Mouse (Mus musculus) lung, postnatal 0 days (tissue): Measurements from ENCODE around the gene Gm6899. TPM values are rescaled to one million over a fixed set of nuclear protein-coding genes. Genes with fewer than 3 reads are reported as not detected.

Source experiments
- ATAC-seq: fragments of 200-750 bp; cut with Nextera tagmentation; 2 replicates; pipeline ENCODE4 v1.8.0; 2017; ENCODE audit warnings: moderate library complexity
- DNase-seq: peaks from one replicate; pipeline ENCODE4 v3.0.0-alpha.2; 2016; ENCODE audit warnings: low spot score
- H3K27ac ChIP-seq: fragments of 300-500 bp; sonication (generic); 2 replicates; pipeline ENCODE4 v1.5.1; 2014; ENCODE audit warnings: antibody characterized with exemption, mild to moderate bottlenecking, low read length, mixed read lengths
- H3K27me3 ChIP-seq: fragments of 300-500 bp; sonication (generic); replicated peaks from 2 replicates; pipeline ENCODE4 v1.6.1; 2014; ENCODE audit warnings: low read length, mixed read lengths; ENCODE audit not compliant: insufficient read depth
- H3K36me3 ChIP-seq: fragments of 300-500 bp; sonication (generic); 2 replicates; pipeline ENCODE4 v1.6.1; 2014; ENCODE audit warnings: low read length, mixed read lengths; ENCODE audit not compliant: insufficient read depth
- H3K4me1 ChIP-seq: fragments of 300-500 bp; sonication (generic); 2 replicates; pipeline ENCODE4 v1.6.1; 2014; ENCODE audit warnings: antibody characterized with exemption, low read depth, low read length, mixed read lengths; ENCODE audit not compliant: insufficient read depth
- H3K4me2 ChIP-seq: fragments of 300-500 bp; sonication (generic); replicated peaks from 2 replicates; pipeline ENCODE4 v1.6.1; 2014; ENCODE audit warnings: low read depth, mild to moderate bottlenecking, low read length, moderate library complexity, mixed read lengths
- H3K4me3 ChIP-seq: fragments of 300-500 bp; sonication (generic); 2 replicates; pipeline ENCODE4 v1.5.1; 2014; ENCODE audit warnings: low read depth, low read length
- H3K9ac ChIP-seq: fragments of 300-500 bp; sonication (generic); replicated peaks from 2 replicates; pipeline ENCODE4 v1.6.1; 2014; ENCODE audit warnings: low read depth, mild to moderate bottlenecking
- H3K9me3 ChIP-seq: fragments of 300-500 bp; sonication (generic); 2 replicates; pipeline ENCODE4 v1.6.1; 2016; ENCODE audit warnings: low read length, mixed read lengths
- CTCF ChIP-seq: IDR thresholded peaks from 2 replicates; pipeline ENCODE4 v1.5.1; 2016; ENCODE audit warnings: antibody characterized with exemption, mild to moderate bottlenecking
- EP300 ChIP-seq: IDR thresholded peaks from 2 replicates; pipeline ENCODE4 v1.6.1; 2016; ENCODE audit warnings: antibody characterized with exemption, mild to moderate bottlenecking, control low read depth
- WGBS: fragments of 180-500 bp; shearing (Covaris S2); extraction: QIAGEN DNeasy Blood & Tissue Kit; methylation state at CpG from one replicate; pipeline ENCODE4 v1.1.7; 2014; 5-methylcytosine and 5-hydroxymethylcytosine counted together
- polyA plus RNA-seq: library from polyadenylated mRNA; unstranded; fragments of >200 nt; fragmentation: Nextera tagmentation; extraction: Ambion mirVana; gene quantifications from 2 replicates; pipeline ENCODE4 v1.2.1, GENCODE M21; 2015

The Gm6899 gene
- 0.27 TPM in 1 of 2 replicates, not detected in the other for polyA plus RNA-seq

- H3K36me3 ChIP-seq, result no peaks in the 10 kb centered on the region
- no peaks in the 10 kb centered on the region for H3K27me3 ChIP-seq
- H3K4me1 ChIP-seq, result no peaks in the 10 kb centered on the region; the same call in 1 of the 2 replicates
- no peaks in the 10 kb centered on the region for H3K9me3 ChIP-seq
- peak within 1 kb of the TSS; percentile 65 for H3K4me3 ChIP-seq
- DNase-seq (peak; percentile 92), ATAC-seq (peak; percentile 100)
- H3K4me2 ChIP-seq, result peak within 1 kb of the TSS; percentile 71
- peak within 1 kb of the TSS; percentile 77 for H3K27ac ChIP-seq
- H3K9ac ChIP-seq, result peak within 1 kb of the TSS; percentile 57
- TF ChIP-seq CTCF, result peak; percentile 61
- TF ChIP-seq EP300, result no peak
- WGBS, result under 1% methylated on average over 46 of the region's 60 CpGs
Observed at GRCm38 (mm10) chr11:26593061-26594059, at the start of gene Gm6899, which contains the start of gene Vrk2. Gene Gm6899 (plus strand): TSS chr11:26593241. Gene Vrk2 (minus strand): TSS chr11:26593999.

GRCm38 (mm10) chr11:26551551-26551950 is 41.5 kb upstream of the Gm6899 start:
- H3K4me3 ChIP-seq, result no peak overlapping the region
- H3K4me1 ChIP-seq, result no peaks in the 10 kb centered on the region
- H3K36me3 ChIP-seq, result no peaks in the 10 kb centered on the region
- no peaks in the 10 kb centered on the region for H3K27me3 ChIP-seq
- no peak overlapping the region for H3K4me2 ChIP-seq
- no peaks in the 10 kb centered on the region for H3K9me3 ChIP-seq
- DNase-seq, result no peak
- WGBS, result 69% methylated on average over 3 of the region's 3 CpGs
- H3K9ac ChIP-seq, result no peak overlapping the region
- TF ChIP-seq CTCF, result no peak
- no peak for TF ChIP-seq EP300
- no peak overlapping the region for H3K27ac ChIP-seq
- no peak for ATAC-seq

GRCm38 (mm10) chr11:26585409-26586366 is 7.4 kb upstream of the Gm6899 start:
- DNase-seq, result peak; percentile 20
- Histone ChIP-seq H3K9ac (no peak overlapping the region), H3K4me1 (no peaks in the 10 kb centered on the region), H3K27me3 (no peaks in the 10 kb centered on the region), H3K4me2 (no peak overlapping the region), H3K27ac (no peak overlapping the region), H3K9me3 (no peaks in the 10 kb centered on the region), H3K4me3 (no peak overlapping the region), H3K36me3 (no peaks in the 10 kb centered on the region)
- ATAC-seq, result no peak
- no peak for TF ChIP-seq EP300
- no peak for TF ChIP-seq CTCF
- WGBS, result 78% methylated on average over 17 of the region's 17 CpGs

GRCm38 (mm10) chr11:26586367-26587183 is 6.5 kb upstream of the Gm6899 start:
- Histone ChIP-seq H3K9ac (no peak overlapping the region), H3K36me3 (no peaks in the 10 kb centered on the region), H3K27ac (no peak overlapping the region), H3K4me2 (no peak overlapping the region), H3K9me3 (no peaks in the 10 kb centered on the region), H3K27me3 (no peaks in the 10 kb centered on the region), H3K4me1 (no peaks in the 10 kb centered on the region), H3K4me3 (no peak overlapping the region)
- no peak for TF ChIP-seq EP300
- TF ChIP-seq CTCF, result no peak
- 66% methylated on average over 6 of the region's 6 CpGs for WGBS
- no peak for ATAC-seq
- no peak for DNase-seq

- no peaks in the 10 kb centered on the region for H3K9me3 ChIP-seq
- no peak overlapping the region for H3K4me2 ChIP-seq
- no peak overlapping the region for H3K9ac ChIP-seq
- TF ChIP-seq EP300 (no peak), CTCF (no peak)
- no peaks in the 10 kb centered on the region for H3K36me3 ChIP-seq
- H3K4me3 ChIP-seq, result no peak overlapping the region
- DNase-seq, result no peak
- H3K27ac ChIP-seq, result no peak overlapping the region
- ATAC-seq, result no peak
- 90% methylated on average over 1 of the region's 1 CpGs for WGBS
- H3K4me1 ChIP-seq, result no peaks in the 10 kb centered on the region
- no peaks in the 10 kb centered on the region for H3K27me3 ChIP-seq
Observed at GRCm38 (mm10) chr11:26587184-26587524, 5.9 kb upstream of the Gm6899 start.
